Mouse (Mus musculus) ES-E14 (cell line): ENCODE data around the gene Luzp1. TPM values are rescaled to one million over a fixed set of nuclear protein-coding genes. Genes with fewer than 3 reads are reported as not detected.

ENCODE experiments used
- DNase-seq: peaks from one replicate; pipeline ENCODE4 v3.0.0-alpha.2; 2013; ENCODE audit warnings: low read depth, low spot score
- H3K27ac ChIP-seq: 2 replicates; pipeline ENCODE4 v1.5.1; 2012; ENCODE audit warnings: low read depth, mild to moderate bottlenecking, low read length, moderate library complexity, mixed read lengths; ENCODE audit not compliant: poor library complexity, insufficient read depth, severe bottlenecking
- H3K36me3 ChIP-seq: 2 replicates; pipeline ENCODE4 v1.6.1; 2012; ENCODE audit warnings: mild to moderate bottlenecking, low read length, moderate library complexity, mixed read lengths; ENCODE audit not compliant: control insufficient read depth, poor library complexity, insufficient read depth, severe bottlenecking
- H3K4me1 ChIP-seq, 2 experiments: fragments of 150-350 bp in 1 of 2; sonication (generic) in 1 of 2; 2 replicates each; pipeline ENCODE4 v1.6.1; 2012; ENCODE audit warnings: low read length in 2 of 2, mild to moderate bottlenecking in 1 of 2, mixed read lengths in 1 of 2; ENCODE audit not compliant: control insufficient read depth in 2 of 2, insufficient read depth in 2 of 2, poor library complexity in 1 of 2
- H3K4me3 ChIP-seq, 2 experiments: fragments of 150-350 bp in 1 of 2; sonication (generic) in 1 of 2; 2 replicates each; pipeline ENCODE4 v1.5.1; 2012; ENCODE audit warnings: low read length in 2 of 2, low read depth in 1 of 2, mild to moderate bottlenecking in 1 of 2, mixed read lengths in 1 of 2; ENCODE audit not compliant: insufficient read depth in 1 of 2, poor library complexity in 1 of 2, severe bottlenecking in 1 of 2
- H3K9ac ChIP-seq: 2 replicates; pipeline ENCODE4 v1.6.1; 2012; ENCODE audit warnings: low read depth, mild to moderate bottlenecking, low read length, mixed read lengths; ENCODE audit not compliant: poor library complexity, insufficient read depth, severe bottlenecking
- H3K9me3 ChIP-seq: fragments of 150-350 bp; sonication (generic); 2 replicates; pipeline ENCODE4 v1.6.1; 2012; ENCODE audit warnings: low read depth, mild to moderate bottlenecking, low read length; ENCODE audit not compliant: control insufficient read depth, insufficient read depth
- CHD2 ChIP-seq: IDR thresholded peaks from 2 replicates; pipeline ENCODE4 v1.6.1; 2014; ENCODE audit warnings: mild to moderate bottlenecking, low read depth, low read length, inconsistent platforms
- HCFC1 ChIP-seq: IDR thresholded peaks from 2 replicates; pipeline ENCODE4 v1.6.1; 2012; ENCODE audit warnings: low read length, inconsistent platforms, borderline replicate concordance; ENCODE audit not compliant: insufficient read depth
- MAFK ChIP-seq: IDR thresholded peaks from 2 replicates; pipeline ENCODE4 v1.6.1; 2014; ENCODE audit warnings: mild to moderate bottlenecking, low read depth, low read length, inconsistent platforms; ENCODE audit not compliant: insufficient read depth
- ZC3H11A ChIP-seq: IDR thresholded peaks from 2 replicates; pipeline ENCODE4 v1.6.1; 2012; ENCODE audit warnings: low read depth, mild to moderate bottlenecking, inconsistent platforms, low read length, borderline replicate concordance
- ZNF384 ChIP-seq: IDR thresholded peaks from 2 replicates; pipeline ENCODE4 v1.6.1; 2012; ENCODE audit warnings: low read depth, low read length, inconsistent platforms
- in situ Hi-C, 2 experiments: fragments of 600-800 bp; cut with MboI; formaldehyde crosslinking; loops; one replicate each; pipeline ENCODE4 v1.15.1; 2025; ENCODE audit warnings: low sequenced_read_pairs in 2 of 2, inconsistent platforms in 1 of 2; ENCODE audit not compliant: unreplicated experiment in 2 of 2
- total RNA-seq: library from RNA; depleted of rRNA; stranded (reverse); fragments of 300-350 nt; gene quantifications from 2 replicates; pipeline ENCODE4 v1.2.3, GENCODE M21; 2012

Gene Luzp1
- total RNA-seq, 1 experiment, result 41.0 TPM

- H3K4me1 ChIP-seq, result no peaks in the 10 kb centered on the region
- TF ChIP-seq CHD2, result no peak
- TF ChIP-seq ZC3H11A, result no peak
- TF ChIP-seq HCFC1, result no peak
- TF ChIP-seq MAFK, result no peak
- no peak for TF ChIP-seq ZNF384
Measured at GRCm38 (mm10) chr4:136557638-136558037, 88.1 kb downstream of the Luzp1 start.

GRCm38 (mm10) chr4:136559690-136560089 is 90.1 kb downstream of the Luzp1 start:
- TF ChIP-seq ZC3H11A (no peak), HCFC1 (no peak), ZNF384 (no peak), MAFK (no peak), CHD2 (no peak)
- H3K9me3 ChIP-seq, result no peaks in the 10 kb centered on the region
- H3K36me3 ChIP-seq, result peaks cover 29% of the 10 kb centered on the region
- no peak overlapping the region for H3K27ac ChIP-seq
- H3K4me1 ChIP-seq, result no peaks in the 10 kb centered on the region
- no peak overlapping the region for H3K4me3 ChIP-seq
- in situ Hi-C loops, result no loop called here
- no peak for DNase-seq
- no peak overlapping the region for H3K9ac ChIP-seq

More at GRCm38 (mm10) chr4:136557638-136558037, 88.1 kb downstream of the Luzp1 start:
- H3K9ac ChIP-seq, result no peak overlapping the region
- H3K4me3 ChIP-seq, result no peak overlapping the region
- no peak for DNase-seq
- in situ Hi-C loops, result no loop called here
- no peak overlapping the region for H3K27ac ChIP-seq
- H3K9me3 ChIP-seq, result no peaks in the 10 kb centered on the region
- peaks cover 34% of the 10 kb centered on the region for H3K36me3 ChIP-seq

GRCm38 (mm10) chr4:136560270-136560991 is 90.9 kb downstream of the Luzp1 start:
- Histone ChIP-seq H3K9ac (no peak overlapping the region), H3K4me1 (peaks cover 0 to 2% of the 10 kb centered on the region in 2 experiments; a peak in 2 of 4 replicates), H3K27ac (no peak overlapping the region), H3K4me3 (no peak overlapping the region), H3K9me3 (no peaks in the 10 kb centered on the region), H3K36me3 (peaks cover 27% of the 10 kb centered on the region)
- no peak for DNase-seq
- TF ChIP-seq HCFC1 (no peak), ZNF384 (no peak), CHD2 (no peak), MAFK (no peak), ZC3H11A (no peak)
- in situ Hi-C loops, result no loop called here

GRCm38 (mm10) chr4:136562755-136563154 is 93.2 kb downstream of the Luzp1 start:
- peaks cover 2 to 6% of the 10 kb centered on the region in 2 experiments; a peak in 3 of 4 replicates for H3K4me1 ChIP-seq
- no peaks in the 10 kb centered on the region for H3K9me3 ChIP-seq
- no peak overlapping the region for H3K27ac ChIP-seq
- TF ChIP-seq MAFK (no peak), ZNF384 (no peak), CHD2 (no peak), ZC3H11A (no peak), HCFC1 (no peak)
- in situ Hi-C loops, result no loop called here
- DNase-seq, result no peak
- H3K4me3 ChIP-seq, result no peak overlapping the region
- H3K9ac ChIP-seq, result no peak overlapping the region
- H3K36me3 ChIP-seq, result peaks cover 25% of the 10 kb centered on the region

GRCm38 (mm10) chr4:136568629-136569028 is 99.1 kb downstream of the Luzp1 start:
- peak; percentile 19 for DNase-seq
- H3K4me1 ChIP-seq, result peaks cover 2 to 6% of the 10 kb centered on the region in 2 experiments; a peak in 3 of 4 replicates
- peaks cover 22% of the 10 kb centered on the region for H3K36me3 ChIP-seq
- TF ChIP-seq ZNF384 (no peak), HCFC1 (no peak), CHD2 (no peak)
- no peak overlapping the region for H3K27ac ChIP-seq
- H3K4me3 ChIP-seq, result no peak overlapping the region
- in situ Hi-C loops, result no loop called here
- no peak overlapping the region for H3K9ac ChIP-seq
- no peaks in the 10 kb centered on the region for H3K9me3 ChIP-seq
